In genomic region chr15:7888617-7889361, GRCm38 (mm10) we compare ENCODE assay signal across 17 mouse cellular contexts.
"Had no signal": no experiment of that assay in that cellular context is flagged by ENCODE, and none has a peak within 500 bp of the region (broad histone marks: within the 10 kb centered on the region; RNA-seq: fewer than 3 reads in every experiment).

No protein-coding gene starts in this region.

- H3K9ac ChIP-seq: intestine, embryonic 15.5 days; limb, embryonic 12.5 days; liver, embryonic 13.5 days; liver, postnatal 0 days; lung, embryonic 15.5 days; neural tube, embryonic 13.5 days had no signal

- H3K27ac ChIP-seq: intestine, embryonic 15.5 days; layer of hippocampus, adult 2 months; limb, embryonic 12.5 days; liver, embryonic 13.5 days; lung, embryonic 15.5 days; macrophage; neural tube, embryonic 13.5 days had no signal

- H3K27me3 ChIP-seq: intestine, embryonic 15.5 days; limb, embryonic 12.5 days; liver, embryonic 13.5 days; lung, embryonic 15.5 days; neural tube, embryonic 13.5 days had no signal

- H3K9me3 ChIP-seq: intestine, embryonic 15.5 days; limb, embryonic 12.5 days; liver, embryonic 13.5 days; lung, embryonic 15.5 days; neural tube, embryonic 13.5 days had no signal

- ATAC-seq: intestine, embryonic 15.5 days; liver, postnatal 0 days had no signal

- H3K4me3 ChIP-seq: intestine, embryonic 15.5 days; layer of hippocampus, adult 2 months; limb, embryonic 12.5 days; liver, embryonic 13.5 days; lung, embryonic 15.5 days; neural tube, embryonic 13.5 days had no signal

- H3K36me3 ChIP-seq: intestine, embryonic 15.5 days had no signal

- H3K4me2 ChIP-seq: intestine, embryonic 15.5 days; limb, embryonic 12.5 days; liver, embryonic 13.5 days; lung, embryonic 15.5 days; neural tube, embryonic 13.5 days had no signal

- DNase-seq: kidney, adult 9 months; kidney, postnatal 4 days; liver; liver, embryonic 13.5 days; liver, postnatal 0 days; lung, postnatal 14 days; retina, postnatal 1 day; right cerebral cortex, postnatal 4 days; spleen, adult 18-20 months; thymus, adult 18-20 months; thymus, postnatal 25 days had no signal
